Mouse (Mus musculus): ENCODE measurements around the gene Pde4d.

DNA sequence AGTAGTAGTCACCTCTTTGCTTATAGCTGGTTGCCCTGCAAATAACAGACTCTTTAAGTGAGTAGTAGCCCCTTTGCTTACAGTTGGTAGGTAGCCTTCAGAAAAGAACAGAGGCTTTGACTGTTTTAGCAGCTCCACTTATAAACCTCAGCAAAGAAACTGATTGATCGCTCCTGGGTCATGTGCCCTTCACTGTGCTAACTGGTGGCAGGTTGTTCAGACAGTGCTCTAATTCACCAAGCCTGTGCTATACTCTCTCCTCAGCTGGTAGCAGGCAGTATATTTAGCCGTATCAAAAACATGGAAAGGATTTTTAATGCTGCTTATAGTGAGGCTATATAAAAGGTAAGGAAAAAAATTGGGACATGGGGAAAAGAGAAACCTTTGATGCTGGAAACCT is 370.7 kb downstream of the Pde4d start:
- TF ChIP-seq CTCF (IDR thresholded peaks at IDR 0.05; ENCODE audit: extremely low read depth, insufficient read depth, low read length) = no peak
- no peak for TF ChIP-seq POLR2A (IDR thresholded peaks at IDR 0.05; ENCODE audit: extremely low read depth, insufficient read depth, low read length)
